Mouse (Mus musculus) heart, postnatal 25 days (tissue): ENCODE results near the gene Fam122a. TPM values are rescaled to one million over a fixed set of nuclear protein-coding genes. Genes with fewer than 3 reads are reported as not detected.

ENCODE experiments used
- DNase-seq: peaks from one replicate; pipeline ENCODE4 v3.0.0; 2022; ENCODE audit warnings: low spot score
- intact Hi-C: fragments of 180-260 bp; cut with DNase I; formaldehyde crosslinking; loops from one replicate; pipeline ENCODE4 v1.15.1; 2025
- total RNA-seq, 2 experiments: library from RNA; stranded (reverse); gene quantifications; 2 replicates each; pipeline ENCODE4 v1.2.3; 2021

Fam122a gene
- total RNA-seq = 10 to 100 TPM; 19.9 to 20.9 TPM

- intact Hi-C loops = loop anchor here (2.0 to 5.0 kb wide), 2 partner anchors 78 to 175 kb away; partner anchors contain the start of gene Pip5k1b
- DNase-seq = peak; percentile 84
These were observed at the start of gene Fam122a for GRCm38 (mm10) chr19:24476929-24477882. Gene Fam122a, minus strand, starts transcription at chr19:24477356.

GRCm38 (mm10) chr19:24523476-24524313 is 46.5 kb upstream of the Fam122a start:
- DNase-seq = no peak
- intact Hi-C loops = no loop called here

GRCm38 (mm10) chr19:24521997-24522396 is 44.8 kb upstream of the Fam122a start:
- intact Hi-C loops = no loop called here
- no peak for DNase-seq

- intact Hi-C loops = no loop called here
- no peak for DNase-seq
These were observed 44.0 kb upstream of the Fam122a start for GRCm38 (mm10) chr19:24521146-24521545.

- no peak for DNase-seq
- intact Hi-C loops = no loop called here
These were observed 42.7 kb upstream of the Fam122a start for GRCm38 (mm10) chr19:24519732-24520409.

GRCm38 (mm10) chr19:24518384-24518783 is 41.2 kb upstream of the Fam122a start:
- DNase-seq = no peak
- intact Hi-C loops = no loop called here

GRCm38 (mm10) chr19:24517057-24517456 is 39.9 kb upstream of the Fam122a start:
- DNase-seq = no peak
- intact Hi-C loops = no loop called here

GRCm38 (mm10) chr19:24515941-24516340 is 38.8 kb upstream of the Fam122a start:
- intact Hi-C loops = no loop called here
- DNase-seq = no peak

- intact Hi-C loops = no loop called here
- no peak for DNase-seq
These were observed 37.8 kb upstream of the Fam122a start for GRCm38 (mm10) chr19:24514661-24515642.

- DNase-seq = no peak
- intact Hi-C loops = no loop called here
These were observed 36.1 kb upstream of the Fam122a start for GRCm38 (mm10) chr19:24513105-24513843.

GRCm38 (mm10) chr19:24511939-24512338 is 34.8 kb upstream of the Fam122a start:
- intact Hi-C loops = no loop called here
- no peak for DNase-seq

- intact Hi-C loops = no loop called here
These were observed 32.2 kb upstream of the Fam122a start for GRCm38 (mm10) chr19:24509391-24509790.

GRCm38 (mm10) chr19:24508087-24508767 is 31.1 kb upstream of the Fam122a start:
- DNase-seq = no peak
- intact Hi-C loops = no loop called here

More at GRCm38 (mm10) chr19:24509391-24509790, 32.2 kb upstream of the Fam122a start:
- DNase-seq = no peak

- intact Hi-C loops = no loop called here
- no peak for DNase-seq
These were observed 25.7 kb upstream of the Fam122a start for GRCm38 (mm10) chr19:24502736-24503421.

- intact Hi-C loops = no loop called here
- DNase-seq = no peak
These were observed 24.4 kb upstream of the Fam122a start for GRCm38 (mm10) chr19:24501525-24501924.

- DNase-seq = no peak
- intact Hi-C loops = no loop called here
These were observed 23.3 kb upstream of the Fam122a start for GRCm38 (mm10) chr19:24500431-24500830.

GRCm38 (mm10) chr19:24499291-24499690 is 22.1 kb upstream of the Fam122a start:
- intact Hi-C loops = no loop called here
- DNase-seq = no peak
